Mouse (Mus musculus) adrenal gland, adult 10 weeks (tissue): ENCODE measurements around the gene Ppil3. TPM values are rescaled to one million over a fixed set of nuclear protein-coding genes. Genes with fewer than 3 reads are reported as not detected.

Source experiments
- polyA plus RNA-seq: library from polyadenylated mRNA; stranded (reverse); fragments of 350-450 nt; fragmentation: Illumina TruSeq; extraction: RNeasy Lipid Tissue Mini Kit (QIAGEN cat#74804); gene quantifications from one replicate; pipeline ENCODE4 v1.2.3, GENCODE M21; 2014; ENCODE audit warnings: low read depth, low replicate concordance

The Ppil3 gene
- 150 TPM for polyA plus RNA-seq

GRCm38 (mm10) chr1:58445143-58445722, at the start of gene Ppil3, which contains the start of gene Nif3l1:
Gene Ppil3, minus strand, starts transcription at chr1:58445486.
Gene Nif3l1, plus strand, starts transcription at chr1:58445151.

GRCm38 (mm10) chr1:58423371-58424248, 21.7 kb downstream of the Ppil3 start, which contains the start of gene Clk1:
Gene Clk1, minus strand, starts transcription at chr1:58424066.

GRCm38 (mm10) chr1:58392652-58393283, 52.5 kb downstream of the Ppil3 start, which contains the start of gene Bzw1:
Gene Bzw1, plus strand, starts transcription at chr1:58392898.

Other genes starting within 250 kb of the Ppil3 start
- gene Aox4, start 235.1 kb downstream of the Ppil3 start, polyA plus RNA-seq: not detected
- gene Aox2, start 167.2 kb downstream of the Ppil3 start, polyA plus RNA-seq: 1.1 TPM
- 378 TPM for gene Bzw1, start 52.6 kb downstream of the Ppil3 start, polyA plus RNA-seq
- gene Clk1, start 21.4 kb downstream of the Ppil3 start, polyA plus RNA-seq: 434 TPM
- 31.3 TPM for gene Nif3l1, start 335 bp downstream of the Ppil3 start, polyA plus RNA-seq
- gene Orc2, start 59.6 kb upstream of the Ppil3 start, polyA plus RNA-seq: 111 TPM
- gene Fam126b, start 140.8 kb upstream of the Ppil3 start, polyA plus RNA-seq: 57.3 TPM
- 72.5 TPM for gene Ndufb3, start 140.9 kb upstream of the Ppil3 start, polyA plus RNA-seq